Mouse (Mus musculus) forebrain, embryonic 15.5 days (tissue): ENCODE measurements at regions not wholly inside any gene's neighbourhood (a gene's known extent, or its start where the extent isn't known, plus 50 kb on each side); places are given as distances from the start of the nearest gene placed in this dataset.

Experiments
- ATAC-seq: fragments of 200-750 bp; cut with Nextera tagmentation; replicated peaks from 2 replicates; pipeline ENCODE4 v1.8.0; 2017; ENCODE audit warnings: mild to moderate bottlenecking, moderate TSS enrichment, moderate library complexity
- H3K27ac ChIP-seq: fragments of 300-500 bp; sonication (generic); replicated peaks from 2 replicates; pipeline ENCODE4 v1.5.1; 2015; ENCODE audit warnings: mild to moderate bottlenecking, inconsistent platforms
- H3K27me3 ChIP-seq: fragments of 300-500 bp; sonication (generic); 2 replicates; pipeline ENCODE4 v1.6.1; 2015; ENCODE audit warnings: inconsistent platforms
- H3K36me3 ChIP-seq: fragments of 300-500 bp; sonication (generic); 2 replicates; pipeline ENCODE4 v1.6.1; 2015; ENCODE audit warnings: mild to moderate bottlenecking, inconsistent platforms
- H3K4me1 ChIP-seq: fragments of 300-500 bp; sonication (generic); 2 replicates; pipeline ENCODE4 v1.6.1; 2015; ENCODE audit warnings: inconsistent platforms
- H3K4me2 ChIP-seq: fragments of 300-500 bp; sonication (generic); replicated peaks from 2 replicates; pipeline ENCODE4 v1.6.1; 2015; ENCODE audit warnings: mild to moderate bottlenecking, inconsistent platforms
- H3K4me3 ChIP-seq: fragments of 300-500 bp; sonication (generic); 2 replicates; pipeline ENCODE4 v1.5.1; 2015; ENCODE audit warnings: mild to moderate bottlenecking, inconsistent platforms
- H3K9ac ChIP-seq: fragments of 300-500 bp; sonication (generic); replicated peaks from 2 replicates; pipeline ENCODE4 v1.6.1; 2015; ENCODE audit warnings: mild to moderate bottlenecking, inconsistent platforms
- H3K9me3 ChIP-seq: fragments of 300-500 bp; sonication (generic); 2 replicates; pipeline ENCODE4 v1.6.1; 2016; ENCODE audit warnings: inconsistent platforms
- WGBS: fragments of 180-500 bp; shearing (Covaris S2); methylation state at CpG from one replicate; pipeline ENCODE4 v1.1.7; 2015; ENCODE audit warnings: mixed read lengths; 5-methylcytosine and 5-hydroxymethylcytosine counted together

- no peaks in the 10 kb centered on the region for H3K36me3 ChIP-seq
- H3K27me3 ChIP-seq = no peaks in the 10 kb centered on the region
- no peak overlapping the region for H3K9ac ChIP-seq
- H3K27ac ChIP-seq = no peak overlapping the region
- no peaks in the 10 kb centered on the region for H3K4me1 ChIP-seq
- no peak overlapping the region for H3K4me2 ChIP-seq
- ATAC-seq = no peak
- H3K9me3 ChIP-seq = no peaks in the 10 kb centered on the region
- 89% methylated on average over 19 of the region's 19 CpGs for WGBS
- H3K4me3 ChIP-seq = no peak overlapping the region
Observed at GRCm38 (mm10) chr1:35452441-35453107, 602.8 kb downstream of the Plekhb2 start.

- Histone ChIP-seq H3K4me1 (no peaks in the 10 kb centered on the region), H3K4me2 (no peak overlapping the region), H3K9me3 (no peaks in the 10 kb centered on the region), H3K36me3 (no peaks in the 10 kb centered on the region), H3K27me3 (no peaks in the 10 kb centered on the region), H3K27ac (no peak overlapping the region), H3K9ac (no peak overlapping the region), H3K4me3 (no peak overlapping the region)
- WGBS = 67% methylated on average over 9 of the region's 9 CpGs
- no peak for ATAC-seq
Observed at GRCm38 (mm10) chr1:35457591-35457990, 607.8 kb downstream of the Plekhb2 start.

- WGBS = 48% methylated on average over 3 of the region's 3 CpGs
- H3K27me3 ChIP-seq = no peaks in the 10 kb centered on the region
- H3K4me3 ChIP-seq = no peak overlapping the region
Observed at GRCm38 (mm10) chr1:35465081-35465480, 603.1 kb upstream of the Hs6st1 start.

GRCm38 (mm10) chr1:35469185-35469753, 598.9 kb upstream of the Hs6st1 start:
- Histone ChIP-seq H3K4me1 (peaks cover 5% of the 10 kb centered on the region; the same call in 1 of the 2 replicates), H3K36me3 (no peaks in the 10 kb centered on the region), H3K4me3 (no peak overlapping the region), H3K27ac (no peak overlapping the region), H3K4me2 (no peak overlapping the region), H3K9me3 (peaks cover 4% of the 10 kb centered on the region; the same call in 1 of the 2 replicates), H3K9ac (no peak overlapping the region), H3K27me3 (no peaks in the 10 kb centered on the region)
- WGBS = 19% methylated on average over 4 of the region's 4 CpGs
- peak; percentile 77 for ATAC-seq

More at GRCm38 (mm10) chr1:35465081-35465480, 603.1 kb upstream of the Hs6st1 start:
- Histone ChIP-seq H3K27ac (no peak overlapping the region), H3K9me3 (no peaks in the 10 kb centered on the region), H3K4me1 (peaks cover 5% of the 10 kb centered on the region; the same call in 1 of the 2 replicates), H3K9ac (no peak overlapping the region), H3K4me2 (no peak overlapping the region), H3K36me3 (no peaks in the 10 kb centered on the region)
- ATAC-seq = no peak

- no peak overlapping the region for H3K4me2 ChIP-seq
- no peak overlapping the region for H3K27ac ChIP-seq
- H3K27me3 ChIP-seq = no peaks in the 10 kb centered on the region
- WGBS = 84% methylated on average over 1 of the region's 1 CpGs
- no peaks in the 10 kb centered on the region for H3K4me1 ChIP-seq
- no peak overlapping the region for H3K4me3 ChIP-seq
- ATAC-seq = no peak
- H3K9me3 ChIP-seq = peaks cover 6% of the 10 kb centered on the region; the same call in 1 of the 2 replicates
- H3K36me3 ChIP-seq = no peaks in the 10 kb centered on the region
- H3K9ac ChIP-seq = no peak overlapping the region
Observed at GRCm38 (mm10) chr1:35478262-35478661, 589.9 kb upstream of the Hs6st1 start.

GRCm38 (mm10) chr1:35495963-35496362, 572.2 kb upstream of the Hs6st1 start:
- no peaks in the 10 kb centered on the region for H3K9me3 ChIP-seq
- no peak overlapping the region for H3K4me2 ChIP-seq
- no peaks in the 10 kb centered on the region for H3K27me3 ChIP-seq
- no peaks in the 10 kb centered on the region for H3K36me3 ChIP-seq
- no peak overlapping the region for H3K4me3 ChIP-seq
- WGBS = 86% methylated on average over 5 of the region's 5 CpGs
- H3K27ac ChIP-seq = no peak overlapping the region
- no peak overlapping the region for H3K9ac ChIP-seq
- ATAC-seq = no peak
- H3K4me1 ChIP-seq = no peaks in the 10 kb centered on the region

- Histone ChIP-seq H3K27ac (no peak overlapping the region), H3K4me1 (no peaks in the 10 kb centered on the region), H3K36me3 (no peaks in the 10 kb centered on the region), H3K4me2 (no peak overlapping the region), H3K27me3 (no peaks in the 10 kb centered on the region), H3K9ac (no peak overlapping the region), H3K9me3 (no peaks in the 10 kb centered on the region), H3K4me3 (no peak overlapping the region)
- WGBS = 76% methylated on average over 5 of the region's 5 CpGs
- no peak for ATAC-seq
Observed at GRCm38 (mm10) chr1:35522951-35523350, 545.2 kb upstream of the Hs6st1 start.

GRCm38 (mm10) chr1:35523790-35524362, 544.3 kb upstream of the Hs6st1 start:
- H3K36me3 ChIP-seq = no peaks in the 10 kb centered on the region
- no peak overlapping the region for H3K4me3 ChIP-seq
- no peak overlapping the region for H3K9ac ChIP-seq
- ATAC-seq = no peak
- H3K27me3 ChIP-seq = no peaks in the 10 kb centered on the region
- H3K4me2 ChIP-seq = no peak overlapping the region
- WGBS = 80% methylated on average over 2 of the region's 2 CpGs
- no peaks in the 10 kb centered on the region for H3K4me1 ChIP-seq
- no peak overlapping the region for H3K27ac ChIP-seq
- no peaks in the 10 kb centered on the region for H3K9me3 ChIP-seq

GRCm38 (mm10) chr1:35524788-35525187, 543.4 kb upstream of the Hs6st1 start:
- H3K36me3 ChIP-seq = no peaks in the 10 kb centered on the region
- H3K27ac ChIP-seq = no peak overlapping the region
- no peak overlapping the region for H3K9ac ChIP-seq
- H3K4me1 ChIP-seq = no peaks in the 10 kb centered on the region
- 66% methylated on average over 5 of the region's 5 CpGs for WGBS
- no peaks in the 10 kb centered on the region for H3K9me3 ChIP-seq
- H3K4me2 ChIP-seq = no peak overlapping the region
- no peaks in the 10 kb centered on the region for H3K27me3 ChIP-seq
- H3K4me3 ChIP-seq = no peak overlapping the region
- ATAC-seq = no peak

- H3K36me3 ChIP-seq = no peaks in the 10 kb centered on the region
- no peaks in the 10 kb centered on the region for H3K4me1 ChIP-seq
- no peak overlapping the region for H3K9ac ChIP-seq
- no peaks in the 10 kb centered on the region for H3K27me3 ChIP-seq
- no peak overlapping the region for H3K27ac ChIP-seq
- 78% methylated on average over 12 of the region's 12 CpGs for WGBS
- H3K4me3 ChIP-seq = no peak overlapping the region
- no peak overlapping the region for H3K4me2 ChIP-seq
- ATAC-seq = no peak
- no peaks in the 10 kb centered on the region for H3K9me3 ChIP-seq
Observed at GRCm38 (mm10) chr1:35527750-35528476, 540.3 kb upstream of the Hs6st1 start.

- Histone ChIP-seq H3K4me2 (no peak overlapping the region), H3K27ac (no peak overlapping the region), H3K27me3 (no peaks in the 10 kb centered on the region), H3K36me3 (no peaks in the 10 kb centered on the region), H3K4me3 (no peak overlapping the region), H3K9me3 (no peaks in the 10 kb centered on the region), H3K9ac (no peak overlapping the region), H3K4me1 (no peaks in the 10 kb centered on the region)
- ATAC-seq = no peak
Observed at GRCm38 (mm10) chr1:35535470-35535869, 532.7 kb upstream of the Hs6st1 start.

- WGBS = 80% methylated on average over 5 of the region's 5 CpGs
- Histone ChIP-seq H3K9me3 (no peaks in the 10 kb centered on the region), H3K4me1 (no peaks in the 10 kb centered on the region), H3K27ac (no peak overlapping the region), H3K27me3 (no peaks in the 10 kb centered on the region), H3K4me3 (no peak overlapping the region), H3K4me2 (no peak overlapping the region), H3K36me3 (no peaks in the 10 kb centered on the region), H3K9ac (no peak overlapping the region)
- ATAC-seq = no peak
Observed at GRCm38 (mm10) chr1:35536276-35536675, 531.9 kb upstream of the Hs6st1 start.
